Comparison of ENCODE assay signal across 27 mouse cellular contexts in the genomic region with DNA sequence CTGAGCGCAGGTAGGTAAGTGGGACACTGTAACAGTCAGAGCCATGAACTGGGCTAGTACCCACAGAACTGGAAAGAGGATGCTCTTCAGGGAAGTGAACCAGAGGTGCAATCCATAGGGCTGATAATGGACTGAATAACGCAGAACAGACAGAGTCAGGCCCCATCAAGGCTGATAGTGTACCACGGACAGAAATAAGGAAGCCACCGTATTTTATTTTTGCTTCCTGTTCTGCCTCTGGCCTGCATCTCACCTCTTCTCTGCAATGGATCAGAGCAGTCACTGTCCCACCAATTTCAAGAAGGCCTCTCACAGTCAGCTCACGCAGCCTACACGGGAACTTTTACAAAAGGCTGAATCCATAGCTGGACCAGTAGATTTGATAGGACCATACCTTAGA. TPM values are rescaled to one million over a fixed set of nuclear protein-coding genes. Genes with fewer than 3 reads are reported as not detected.
DNase-seq lines count a peak whose midpoint lies in the region; ATAC-seq and TF ChIP-seq lines count a peak whose summit lies in the region.
"Had no signal": no experiment of that assay in that cellular context is flagged by ENCODE, and none has a peak within 500 bp of the region (broad histone marks: within the 10 kb centered on the region; RNA-seq: fewer than 3 reads in every experiment).

No protein-coding gene starts in this region.

- H3K27ac ChIP-seq in MEL (ENCODE audit: control insufficient read depth, low read depth, low read length): peak overlapping the region; percentile 32; the same call in 1 of the 2 replicates
- H3K27ac ChIP-seq in intestine, embryonic 15.5 days: no peak overlapping the region
- H3K27ac ChIP-seq in stomach, postnatal 0 days (replicated peaks): no peak overlapping the region
- H3K27ac ChIP-seq: embryonic facial prominence, embryonic 13.5 days; forebrain, embryonic 12.5 days; forebrain, embryonic 15.5 days; gastrocnemius, adult 2 months; heart, embryonic 15.5 days; hindbrain, embryonic 10.5 days; hindbrain, embryonic 13.5 days had no signal

- H3K36me3 ChIP-seq in MEL (ENCODE audit: control insufficient read depth in 1 of 2, insufficient read depth in 2 of 2, low read length in 2 of 2): peaks cover 0 to 14% of the 10 kb centered on the region in 2 experiments; a peak in 2 of 4 replicates
- H3K36me3 ChIP-seq in intestine, embryonic 15.5 days: no peaks in the 10 kb centered on the region
- no peaks in the 10 kb centered on the region for H3K36me3 ChIP-seq in stomach, postnatal 0 days (ENCODE audit: control insufficient read depth, insufficient read depth, low read length)
- H3K36me3 ChIP-seq: embryonic facial prominence, embryonic 13.5 days; forebrain, embryonic 12.5 days; forebrain, embryonic 15.5 days; heart, embryonic 15.5 days; hindbrain, embryonic 13.5 days had no signal

- ATAC-seq in intestine, embryonic 15.5 days: 0 out of 2 replicates have a peak, but pooled peaks have one; percentile 26
- ATAC-seq in megakaryocyte, adult 5-6 weeks (ENCODE audit: poor library complexity, severe bottlenecking): peak; percentile 64
- no peak for ATAC-seq in stomach, postnatal 0 days (ENCODE audit: low FRiP score, low TSS enrichment)
- no peak for ATAC-seq in activated CD4-positive, CD25-positive, alpha-beta regulatory T cell, adult 4 months
- ATAC-seq: forebrain, embryonic 15.5 days; hindbrain, embryonic 16.5 days; Patski had no signal

- H3K79me2 ChIP-seq in MEL (ENCODE audit: control insufficient read depth, insufficient read depth, low read length, poor library complexity): no peaks in the 10 kb centered on the region

- no peak overlapping the region for H3K4me2 ChIP-seq in intestine, embryonic 15.5 days (replicated peaks)
- H3K4me2 ChIP-seq in stomach, postnatal 0 days (replicated peaks; ENCODE audit: low read depth): no peak overlapping the region
- H3K4me2 ChIP-seq: embryonic facial prominence, embryonic 13.5 days; forebrain, embryonic 12.5 days; forebrain, embryonic 15.5 days; heart, embryonic 12.5 days; heart, embryonic 15.5 days; hindbrain, embryonic 13.5 days had no signal

- 82% methylated on average over 6 of the region's 6 CpGs for WGBS in intestine, embryonic 15.5 days
- WGBS in stomach, postnatal 0 days: 92% methylated on average over 6 of the region's 6 CpGs

- peak; percentile 34 to 51; a peak in 3 of 4 replicates for TF ChIP-seq EP300 in MEL (IDR thresholded peaks at IDR 0.05; ENCODE audit: low read depth in 1 of 2, low read length in 2 of 2)
- no peak for TF ChIP-seq EP300 in stomach, postnatal 0 days (optimal IDR thresholded peaks at IDR 0.05)

- no peak overlapping the region for H3K4me3 ChIP-seq in MEL (ENCODE audit: control insufficient read depth in 1 of 2, insufficient read depth in 1 of 2, low read depth in 2 of 2, low read length in 2 of 2)
- H3K4me3 ChIP-seq in intestine, embryonic 15.5 days (replicated peaks): no peak overlapping the region
- H3K4me3 ChIP-seq in stomach, postnatal 0 days (ENCODE audit: low read depth, low read length): no peak overlapping the region
- H3K4me3 ChIP-seq: embryonic facial prominence, embryonic 13.5 days; erythroblast, embryonic 14.5 days; forebrain, embryonic 12.5 days; forebrain, embryonic 15.5 days; gastrocnemius, adult 2 months; heart, embryonic 12.5 days; heart, embryonic 15.5 days; hindbrain, embryonic 10.5 days; hindbrain, embryonic 13.5 days had no signal

- peaks cover 6 to 14% of the 10 kb centered on the region in 2 experiments for H3K4me1 ChIP-seq in MEL (ENCODE audit: control insufficient read depth in 1 of 2, insufficient read depth in 2 of 2, low read length in 2 of 2)
- H3K4me1 ChIP-seq in intestine, embryonic 15.5 days (replicated peaks): no peaks in the 10 kb centered on the region
- no peaks in the 10 kb centered on the region for H3K4me1 ChIP-seq in stomach, postnatal 0 days (replicated peaks; ENCODE audit: control insufficient read depth, insufficient read depth)
- H3K4me1 ChIP-seq: embryonic facial prominence, embryonic 13.5 days; forebrain, embryonic 12.5 days; forebrain, embryonic 15.5 days; heart, embryonic 12.5 days; heart, embryonic 15.5 days; hindbrain, embryonic 10.5 days; hindbrain, embryonic 13.5 days had no signal

- H3K9ac ChIP-seq in MEL (ENCODE audit: control insufficient read depth, low read depth, low read length, poor library complexity, severe bottlenecking): no peak overlapping the region
- no peak overlapping the region for H3K9ac ChIP-seq in intestine, embryonic 15.5 days
- H3K9ac ChIP-seq in stomach, postnatal 0 days (ENCODE audit: low read length): no peak overlapping the region
- H3K9ac ChIP-seq: embryonic facial prominence, embryonic 13.5 days; forebrain, embryonic 12.5 days; forebrain, embryonic 15.5 days; heart, embryonic 12.5 days; heart, embryonic 15.5 days; hindbrain, embryonic 13.5 days had no signal

- TF ChIP-seq POLR2A in MEL (IDR thresholded peaks at IDR 0.05; ENCODE audit: control insufficient read depth in 1 of 2, insufficient read depth in 1 of 2, low read depth in 1 of 2, low read length in 2 of 2, poor library complexity in 1 of 2): no peak

- no peaks in the 10 kb centered on the region for H3K27me3 ChIP-seq in MEL (ENCODE audit: control insufficient read depth in 1 of 2, insufficient read depth in 2 of 2, low read length in 2 of 2)
- no peaks in the 10 kb centered on the region for H3K27me3 ChIP-seq in intestine, embryonic 15.5 days (replicated peaks)
- no peaks in the 10 kb centered on the region for H3K27me3 ChIP-seq in stomach, postnatal 0 days (ENCODE audit: control insufficient read depth, insufficient read depth, low read length)
- H3K27me3 ChIP-seq: embryonic facial prominence, embryonic 13.5 days; forebrain, embryonic 12.5 days; forebrain, embryonic 15.5 days; heart, embryonic 12.5 days; heart, embryonic 15.5 days; hindbrain, embryonic 13.5 days; Patski had no signal

- TF ChIP-seq RAD21 in MEL (IDR thresholded peaks at IDR 0.05; ENCODE audit: low read depth, low read length): no peak

- TF ChIP-seq CTCF in MEL (IDR thresholded peaks at IDR 0.05 in 2 of 3, conservative IDR thresholded peaks at IDR 0.05 in 1 of 3; ENCODE audit: control insufficient read depth in 1 of 3, insufficient read depth in 1 of 3, low read depth in 2 of 3, low read length in 3 of 3, poor library complexity in 1 of 3, severe bottlenecking in 1 of 3): no peak
- TF ChIP-seq CTCF in stomach, postnatal 0 days (IDR thresholded peaks at IDR 0.05; ENCODE audit: low read depth): no peak

- DNase-seq in MEL (ENCODE audit: low read depth, low spot score): peak; percentile 59
- peak; percentile 3 for DNase-seq in stomach, postnatal 0 days (ENCODE audit: low spot score)
- DNase-seq in T-cell, adult 2 months (ENCODE audit: low spot score): no peak
- no peak for DNase-seq in urinary bladder, postnatal 36 days (ENCODE audit: low spot score in 2 of 2)
- DNase-seq: adrenal gland, postnatal 10 days; adrenal gland, postnatal 36 days; cerebellum, adult 18-20 months; cerebellum, adult 9-10 months; cerebellum, postnatal 14 days; gastrocnemius, adult 2 months; gastrocnemius, postnatal 14 days; heart, adult 18-20 months; heart, postnatal 10 days; heart, postnatal 36 days had no signal

- no peaks in the 10 kb centered on the region for H3K9me3 ChIP-seq in MEL (replicated peaks; ENCODE audit: insufficient read depth, low read length)
- no peaks in the 10 kb centered on the region for H3K9me3 ChIP-seq in intestine, embryonic 15.5 days
- H3K9me3 ChIP-seq in stomach, postnatal 0 days (ENCODE audit: control insufficient read depth, low read length): no peaks in the 10 kb centered on the region
- H3K9me3 ChIP-seq: embryonic facial prominence, embryonic 13.5 days; forebrain, embryonic 12.5 days; forebrain, embryonic 15.5 days; heart, embryonic 12.5 days; heart, embryonic 15.5 days; hindbrain, embryonic 10.5 days; hindbrain, embryonic 13.5 days had no signal

TF ChIP-seq in MEL, 35 proteins besides CTCF, POLR2A, EP300 and RAD21:
- no peak for TF ChIP-seq POLR2AphosphoS2 (IDR thresholded peaks at IDR 0.05; ENCODE audit: low read length)
- TF ChIP-seq SIN3A (IDR thresholded peaks at IDR 0.05; ENCODE audit: low read length): 0 out of 2 replicates have a peak, but pooled peaks have one; percentile 10
- TF ChIP-seq KAT2A (conservative IDR thresholded peaks at IDR 0.05; ENCODE audit: low read depth, low read length): no peak
- TF ChIP-seq GABPA (IDR thresholded peaks at IDR 0.05; ENCODE audit: low read depth, low read length): no peak
- 0 out of 2 replicates have a peak, but pooled peaks have one; percentile 27 for TF ChIP-seq RCOR1 (IDR thresholded peaks at IDR 0.05; ENCODE audit: low read depth, low read length)
- TF ChIP-seq NELFE (IDR thresholded peaks at IDR 0.05; ENCODE audit: low read depth, low read length): no peak
TF ChIP-seq in MEL: peak in this region for 2.

RNA-seq across cellular contexts. Expression of gene Nfkbiz, which starts 6.7 kb away (rescaled TPM):
- 1.3 and 1.4 TPM in 2 replicates for total RNA-seq in MEL (2012; rRNA removed)
- polyA plus RNA-seq in MEL (2012; ENCODE audit: insufficient read depth in 1 of 2, insufficient read length in 2 of 2, low read depth in 1 of 2, low replicate concordance in 2 of 2, missing spikeins in 1 of 2): 1 to 10 TPM in 1 of 2 experiments, not detected in 1; 2.4 TPM
- 8.7 and 8.8 TPM in 2 replicates for polyA plus RNA-seq in intestine, embryonic 15.5 days (2015; fragmentation: Nextera tagmentation; extraction: Ambion mirVana)
- total RNA-seq in megakaryocyte, adult 5-6 weeks (2015): 33.3 and 44.9 TPM in 2 replicates
- total RNA-seq in megakaryocyte, adult 5-6 weeks (2017): 31.2 and 32.7 TPM in 2 replicates
- polyA plus RNA-seq in stomach, postnatal 0 days (2015; fragmentation: Nextera tagmentation; extraction: Ambion mirVana): 9.0 and 9.1 TPM in 2 replicates
- polyA plus RNA-seq in activated CD4-positive, CD25-positive, alpha-beta regulatory T cell, adult 4 months (2017; shearing (Covaris generic)): 10 to 100 TPM; 28.6 to 30.5 TPM

Comparison
In these comparisons a context has a peak if more than half of its experiments do, and no peak if none do; other contexts are left out.
1. DNase-seq: peak in MEL (single experiment) and stomach, postnatal 0 days (single experiment); none in T-cell, adult 2 months (single experiment) and urinary bladder, postnatal 36 days (0 of 2).
2. ATAC-seq: peak in intestine, embryonic 15.5 days (single experiment) and megakaryocyte, adult 5-6 weeks (single experiment); none in stomach, postnatal 0 days (single experiment) and activated CD4-positive, CD25-positive, alpha-beta regulatory T cell, adult 4 months (single experiment).